Mouse (Mus musculus) kidney, adult 9 months (tissue): ENCODE data around the gene Scpep1.

Experiments used
- DNase-seq: peaks from one replicate; pipeline ENCODE4 v3.0.0; 2022

The Scpep1 gene

DNA sequence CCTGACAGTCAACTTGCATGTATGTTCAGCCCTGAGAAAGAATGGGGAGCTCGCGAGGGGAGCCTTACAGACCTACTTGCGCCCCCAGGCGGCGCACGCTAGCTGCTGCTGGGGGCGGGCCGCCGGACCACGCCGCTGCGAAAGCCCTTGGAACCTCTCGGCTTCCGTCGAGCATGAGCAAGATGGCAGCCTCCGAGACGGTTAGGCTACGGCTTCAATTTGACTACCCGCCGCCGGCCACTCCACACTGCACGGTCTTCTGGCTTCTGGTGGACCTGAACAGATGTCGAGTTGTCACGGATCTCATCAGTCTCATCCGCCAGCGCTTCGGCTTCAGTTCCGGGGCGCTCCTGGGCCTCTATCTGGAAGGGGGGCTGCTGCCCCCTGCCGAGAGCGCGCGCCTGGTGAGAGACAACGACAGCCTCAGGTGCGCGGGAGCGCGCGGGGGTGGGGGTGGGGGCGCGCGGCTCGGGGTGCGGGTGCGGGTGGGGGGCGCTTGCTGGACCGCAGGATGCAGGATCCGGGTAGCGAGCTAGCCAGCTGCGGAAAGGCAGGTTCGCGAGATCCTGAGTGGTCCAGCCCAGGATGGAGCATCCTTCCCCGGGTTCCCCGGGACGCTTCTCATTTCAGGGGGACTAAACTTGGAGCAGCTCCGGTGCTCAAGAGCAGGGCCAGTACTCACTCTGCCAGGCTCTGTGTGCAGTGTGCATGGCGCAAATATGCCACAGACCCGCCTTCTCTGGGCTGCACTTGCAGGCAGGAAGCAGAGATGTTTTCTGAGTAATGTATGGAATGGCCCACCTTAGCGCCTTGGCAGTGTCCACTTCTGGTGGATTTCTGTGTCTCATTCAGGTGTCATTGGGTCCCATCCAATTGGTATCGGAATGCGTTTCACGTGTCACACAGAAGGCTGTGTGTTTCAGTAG is 18.8 kb upstream of the Scpep1 start:
- DNase-seq: peak; percentile 95

DNA sequence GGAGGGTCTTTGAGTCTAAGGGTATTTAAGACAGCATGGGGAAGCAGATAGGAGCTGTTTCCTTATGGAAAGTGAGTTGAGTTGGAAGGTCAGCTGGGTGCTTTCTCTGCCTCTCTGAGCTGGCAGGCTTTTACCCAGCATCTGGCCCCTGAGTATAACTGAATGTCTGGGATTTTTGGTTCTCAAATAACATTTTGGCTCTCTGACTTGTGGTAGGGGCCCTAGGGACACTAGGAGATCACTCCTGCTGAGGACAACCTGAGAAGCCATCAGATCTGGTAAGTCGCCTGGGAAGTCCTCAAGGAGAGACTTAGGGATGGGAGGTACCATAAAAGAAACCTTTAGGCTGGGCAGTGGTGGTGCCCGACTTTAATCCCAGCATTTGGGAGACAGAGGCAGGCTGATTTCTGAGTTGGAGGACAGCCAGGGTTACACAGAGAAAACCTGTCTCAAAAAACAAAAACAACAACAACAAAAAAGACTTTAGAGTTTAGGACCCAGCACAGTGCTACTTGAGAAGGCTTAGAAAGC is 15.0 kb upstream of the Scpep1 start, which contains the start of gene Coil:
Gene Coil (plus strand): TSS at position 51 of the 531 bp plus-strand sequence.
- no peak for DNase-seq

DNA sequence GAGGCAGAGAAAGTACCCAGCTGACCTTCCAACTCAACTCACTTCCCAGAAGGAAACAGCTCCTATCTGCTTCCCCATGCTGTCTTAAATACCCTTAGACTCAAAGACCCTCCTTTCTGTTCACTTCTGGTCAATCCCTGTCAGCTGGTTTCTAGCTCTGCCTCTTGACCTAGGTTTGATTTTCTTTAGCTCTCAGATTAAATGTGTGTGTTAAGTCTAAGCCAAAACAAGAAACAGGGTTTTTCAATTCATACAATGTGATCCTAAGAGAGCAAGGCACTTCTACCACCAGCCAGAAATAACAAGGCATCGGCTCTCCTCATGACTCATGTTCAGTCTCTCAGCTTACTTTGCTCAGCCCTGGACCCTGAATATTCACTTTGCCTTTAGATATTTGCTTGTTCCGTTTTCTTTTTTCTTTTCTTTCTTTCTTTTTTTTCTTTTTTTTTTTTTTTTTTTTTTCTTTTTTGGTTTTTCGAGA is 11.7 kb upstream of the Scpep1 start, which contains the start of gene Elobl:
Gene Elobl (minus strand): TSS at position 51 of the 481 bp plus-strand sequence.
- DNase-seq: no peak

DNA sequence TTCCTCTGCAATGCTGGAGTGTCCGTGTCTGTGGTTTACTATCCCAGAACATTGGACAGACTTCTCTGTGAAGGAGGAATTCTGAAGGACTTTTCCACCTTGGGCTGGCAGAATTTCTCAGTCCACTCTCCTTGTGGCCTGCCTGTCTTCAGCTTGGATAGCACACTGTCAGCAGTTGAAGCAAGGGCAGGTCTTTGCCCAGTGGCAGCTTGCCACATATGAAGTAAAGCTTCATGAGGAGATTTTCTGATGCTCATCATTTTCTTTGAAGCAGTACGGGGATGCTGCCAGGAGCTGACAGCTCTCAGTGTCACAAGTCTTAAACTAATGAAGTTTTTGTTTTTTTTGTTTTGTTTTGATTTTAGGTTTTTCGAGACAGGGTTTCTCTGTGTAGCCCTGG is 3.6 kb upstream of the Scpep1 start:
- DNase-seq: peak; percentile 82

DNA sequence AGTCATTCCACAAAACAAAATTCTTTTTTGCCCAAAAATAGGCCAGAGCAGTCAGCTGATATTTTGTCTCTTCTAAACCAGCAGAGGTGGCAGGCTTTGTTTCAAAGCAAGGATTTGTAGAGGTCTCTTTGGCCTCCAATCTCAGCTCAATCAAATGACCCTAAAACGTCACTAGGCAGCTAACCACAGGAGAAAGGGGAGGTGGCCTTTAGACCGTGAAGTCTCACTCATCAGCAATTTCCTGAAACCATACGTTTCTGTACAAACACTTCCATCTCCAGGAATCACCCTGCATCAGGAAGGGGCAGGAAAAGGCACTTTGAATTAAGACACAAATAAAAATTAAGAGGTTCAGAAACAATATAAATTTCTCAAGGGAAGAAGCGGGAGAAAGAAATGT is 462 bp downstream of the Scpep1 start:
- peak; percentile 65 for DNase-seq

DNA sequence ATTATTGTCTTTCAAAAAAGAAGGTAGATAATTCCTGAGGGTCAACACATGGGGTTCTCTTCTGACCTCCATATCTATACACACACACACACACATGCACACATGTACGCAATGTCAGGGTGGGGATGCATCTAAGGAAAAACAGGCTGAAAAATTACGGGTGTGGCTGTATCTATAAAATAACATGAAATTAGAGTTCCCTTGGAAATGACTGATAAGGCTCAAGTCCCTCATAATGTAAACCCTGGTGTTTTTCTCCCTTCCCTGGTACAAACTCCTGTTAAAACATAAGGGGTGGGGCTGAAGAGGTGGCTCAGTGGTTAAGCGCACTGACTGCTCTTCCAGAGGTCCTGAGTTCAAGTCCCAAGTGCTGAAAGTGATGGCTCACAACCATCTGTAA is 1.7 kb downstream of the Scpep1 start:
- no peak for DNase-seq

DNA sequence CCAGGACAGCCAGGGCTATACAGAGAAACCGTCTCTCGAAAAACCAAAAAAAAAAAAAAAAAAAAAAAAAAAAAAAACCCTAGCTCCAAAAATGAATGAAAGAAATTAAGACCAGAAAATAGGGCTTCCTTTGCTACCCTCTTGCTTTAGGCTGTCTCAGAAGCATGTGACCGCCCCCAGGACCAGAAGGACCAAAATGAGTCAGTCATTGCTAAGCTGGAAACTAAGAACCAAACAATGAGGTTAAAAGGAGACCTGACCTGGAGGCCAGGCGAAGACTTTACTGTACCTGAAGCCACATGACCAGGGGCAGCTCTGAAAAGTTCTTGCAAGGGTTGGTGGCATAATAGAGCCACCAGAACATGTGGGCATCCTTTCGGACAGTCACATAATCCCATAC is 3.1 kb downstream of the Scpep1 start:
- no peak for DNase-seq

DNA sequence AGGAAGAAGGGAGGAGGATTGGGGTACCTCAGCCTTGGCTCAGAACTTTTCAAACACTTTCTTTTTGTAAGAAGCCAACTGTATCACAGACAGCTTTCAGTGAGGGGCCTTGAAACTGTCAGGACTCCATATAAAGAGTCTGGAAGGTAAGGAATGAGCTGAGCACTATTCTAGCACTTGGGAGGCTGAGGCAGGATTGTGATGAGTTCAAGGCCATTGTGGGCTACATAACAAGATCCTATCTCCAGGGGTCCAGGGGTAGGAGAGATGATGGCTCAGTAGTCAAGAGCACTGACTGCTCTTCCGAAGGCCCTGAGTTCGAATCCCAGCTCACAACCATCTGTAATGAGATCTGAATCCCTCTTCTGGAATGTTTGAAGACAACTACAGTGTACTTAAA is 3.7 kb downstream of the Scpep1 start:
- no peak for DNase-seq

DNA sequence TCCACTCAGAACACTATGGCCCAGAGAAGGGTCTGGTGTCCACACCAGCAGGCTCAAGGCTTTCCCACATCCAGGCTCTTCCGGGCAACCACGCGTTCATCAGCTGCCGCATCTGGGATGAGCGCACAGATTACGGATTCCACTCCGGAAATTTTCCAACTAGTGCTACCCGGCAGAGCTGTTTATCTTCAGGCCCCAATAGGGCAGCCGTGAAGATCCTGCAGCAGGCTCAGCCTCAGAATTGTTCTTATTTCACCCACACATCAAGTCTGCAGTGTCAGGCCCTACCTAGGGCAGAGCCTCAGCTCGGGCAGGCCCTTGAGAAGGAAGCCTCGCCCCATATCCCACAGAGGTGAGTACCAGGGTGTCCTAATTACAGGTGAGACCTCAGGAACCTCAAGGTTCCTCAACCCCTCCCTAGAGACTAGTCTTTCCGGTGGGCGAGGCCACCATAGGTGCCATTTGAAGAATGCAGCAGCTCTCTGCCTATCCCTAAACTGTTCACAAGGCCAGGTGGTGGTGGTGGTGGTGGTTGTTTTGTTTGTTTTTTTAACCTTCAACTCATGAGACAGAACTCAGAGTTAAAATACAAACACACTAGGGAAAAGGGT is 4.5 kb downstream of the Scpep1 start:
- no peak for DNase-seq

DNA sequence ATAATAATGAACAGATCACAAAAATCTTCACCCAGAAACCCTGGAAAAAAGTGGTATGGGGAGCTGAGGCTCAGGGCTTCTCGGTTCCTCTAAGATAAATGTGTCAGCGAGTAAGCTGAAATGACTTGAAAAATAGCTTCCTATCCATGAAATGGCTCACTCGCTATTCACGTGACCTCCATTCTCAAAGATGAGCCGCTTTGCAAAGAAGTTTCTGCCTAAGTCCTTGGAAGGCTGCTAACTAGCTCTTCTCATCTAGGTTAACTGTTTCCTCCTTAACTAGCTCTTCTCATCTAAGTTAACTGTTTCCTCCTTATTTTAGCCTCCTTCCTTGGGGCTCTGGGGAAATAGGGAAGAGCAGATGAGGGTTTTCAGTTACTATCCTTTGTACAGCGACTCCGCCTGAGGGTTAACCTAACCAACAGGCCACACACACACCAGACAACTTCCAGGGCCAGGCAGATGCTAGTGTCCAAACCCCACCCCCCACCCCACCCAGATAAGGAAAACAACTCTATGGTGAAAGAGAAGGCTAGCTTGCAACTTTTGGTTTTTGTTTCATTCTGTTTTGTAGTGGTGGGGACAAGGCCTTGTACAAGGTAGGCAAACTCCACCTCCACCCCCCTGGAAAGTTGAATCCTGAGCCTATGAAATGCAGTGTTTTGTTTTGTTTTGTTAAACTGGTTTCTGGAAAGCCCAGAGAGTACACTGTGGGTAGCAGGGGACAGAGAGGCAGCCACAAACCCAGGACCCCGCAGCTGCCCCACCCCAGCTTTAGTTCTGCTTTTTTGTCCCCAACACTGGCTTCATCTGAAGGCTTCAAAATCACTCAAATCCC is 5.2 kb downstream of the Scpep1 start:
- no peak for DNase-seq

DNA sequence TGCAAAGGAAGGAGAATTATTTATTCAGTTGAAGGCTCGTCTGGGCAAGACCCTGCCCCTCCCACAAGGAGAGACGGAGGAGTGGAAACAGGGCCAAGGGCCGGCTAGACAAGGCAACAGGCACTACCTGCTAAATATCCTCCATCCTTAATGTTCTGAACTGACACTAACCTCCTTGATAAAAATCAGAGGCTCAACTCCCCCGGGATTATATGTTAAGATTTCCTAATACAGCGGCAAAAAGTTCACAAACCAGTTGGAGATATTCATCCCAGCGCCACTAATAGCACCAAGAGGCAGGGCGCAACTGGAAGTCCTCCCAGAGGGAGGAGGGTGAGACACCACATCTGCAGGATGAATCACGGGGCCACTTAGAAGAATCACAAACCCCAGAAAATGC is 6.4 kb downstream of the Scpep1 start:
- no peak for DNase-seq

DNA sequence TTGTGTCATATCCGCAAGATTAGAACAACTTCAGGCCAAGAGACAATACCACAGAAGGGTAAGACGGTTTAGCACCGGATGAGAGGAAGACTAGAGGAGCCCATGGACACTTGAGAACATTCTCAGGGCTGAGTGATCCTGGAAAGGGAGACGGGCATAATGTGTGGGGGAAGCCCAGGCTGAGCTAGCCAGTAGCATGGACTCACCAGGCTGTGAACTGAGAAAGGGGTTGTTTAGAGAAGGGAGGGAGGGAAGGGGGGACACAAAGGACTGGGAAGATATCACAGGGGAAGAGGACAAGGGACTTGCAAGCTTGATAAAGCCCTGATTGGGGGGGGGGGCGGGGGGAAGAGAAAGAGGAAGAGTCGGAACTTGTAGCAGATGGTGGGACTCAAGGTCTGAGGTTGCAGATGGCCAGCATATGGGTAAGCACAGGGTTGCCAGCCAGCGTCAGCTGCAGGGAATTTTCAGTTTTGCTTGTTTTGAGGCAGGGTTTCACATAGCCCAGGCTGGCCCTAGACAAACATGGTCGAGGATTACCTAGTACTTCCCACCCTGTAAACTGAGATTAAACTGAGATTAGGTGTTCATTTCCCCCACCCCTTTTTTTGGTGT is 9.2 kb downstream of the Scpep1 start:
- DNase-seq: no peak

DNA sequence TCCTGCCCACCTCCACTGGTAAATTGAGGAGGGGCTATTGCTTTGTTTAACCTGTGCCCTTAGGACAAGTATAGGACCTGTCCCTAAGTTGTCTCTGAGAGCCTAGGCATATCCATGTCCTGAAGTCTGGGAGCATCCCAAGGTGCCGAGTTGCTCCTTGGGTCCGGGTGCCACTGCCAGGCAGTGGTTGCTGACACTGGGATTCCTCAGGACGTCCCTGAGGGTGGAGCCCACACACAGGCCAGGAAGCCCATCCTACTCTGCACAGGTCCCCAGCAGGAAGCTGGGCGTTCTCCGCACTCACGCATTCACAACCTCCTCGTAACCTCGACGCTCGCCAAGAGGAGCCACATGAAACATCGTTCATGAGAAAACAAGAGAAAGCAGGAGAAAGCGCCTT is 13.8 kb downstream of the Scpep1 start:
- no peak for DNase-seq

DNA sequence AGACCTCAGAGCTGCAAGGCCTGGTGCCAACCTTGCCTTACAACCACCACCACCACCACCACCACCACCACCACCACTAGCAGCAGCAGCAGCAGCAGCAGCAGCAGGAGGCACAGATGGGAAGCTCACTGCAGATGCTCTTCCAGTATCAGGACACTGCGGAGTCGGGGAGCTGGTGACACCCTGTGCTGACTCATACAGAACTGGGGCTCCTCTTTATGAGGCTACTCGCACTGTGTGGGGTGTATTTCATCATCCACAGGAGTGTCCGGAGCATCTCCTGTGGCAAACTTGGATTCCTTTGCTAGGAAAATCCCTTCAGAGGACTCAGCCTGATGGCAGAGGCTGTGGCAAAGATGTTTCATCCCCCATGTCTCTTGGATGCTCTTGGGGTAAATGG is 15.6 kb downstream of the Scpep1 start:
- no peak for DNase-seq

DNA sequence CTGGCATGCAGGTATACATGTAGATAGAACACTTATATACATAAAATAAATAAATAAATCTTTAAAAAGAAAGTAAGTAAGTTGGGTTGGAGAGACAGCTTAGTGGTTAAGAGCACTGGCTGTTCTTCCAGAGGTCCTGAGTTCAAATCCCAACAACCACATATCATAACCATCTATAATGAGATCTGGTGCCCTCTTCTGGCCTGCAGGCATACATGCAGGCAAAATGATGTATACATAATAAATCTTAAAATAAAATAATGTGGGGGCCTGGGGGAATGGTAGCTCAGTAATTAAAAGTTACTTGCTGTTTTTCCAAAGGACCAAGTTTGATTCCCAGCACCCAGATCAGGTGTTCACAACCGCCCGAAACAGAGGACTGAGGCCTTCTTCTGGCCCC is 16.5 kb downstream of the Scpep1 start:
- DNase-seq: no peak

DNA sequence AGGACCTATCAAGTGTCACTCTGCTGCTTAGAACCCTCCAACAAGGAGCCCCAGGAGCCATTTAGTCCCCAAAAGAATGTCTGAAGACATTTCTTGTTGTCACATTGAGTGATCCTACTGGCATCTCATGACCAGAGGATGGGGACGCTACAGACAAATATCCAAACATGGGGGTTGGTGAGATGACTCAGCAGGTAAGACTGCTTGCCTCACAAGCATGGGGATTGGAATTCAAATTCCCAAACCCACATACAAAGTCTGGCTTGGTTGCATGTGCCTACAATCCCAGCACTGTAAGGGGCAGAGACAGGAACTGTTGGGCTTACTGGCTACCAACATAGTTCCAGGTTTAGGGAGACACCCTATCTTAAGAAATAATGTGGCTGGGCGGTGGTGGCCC is 17.4 kb downstream of the Scpep1 start:
- DNase-seq: no peak

DNA sequence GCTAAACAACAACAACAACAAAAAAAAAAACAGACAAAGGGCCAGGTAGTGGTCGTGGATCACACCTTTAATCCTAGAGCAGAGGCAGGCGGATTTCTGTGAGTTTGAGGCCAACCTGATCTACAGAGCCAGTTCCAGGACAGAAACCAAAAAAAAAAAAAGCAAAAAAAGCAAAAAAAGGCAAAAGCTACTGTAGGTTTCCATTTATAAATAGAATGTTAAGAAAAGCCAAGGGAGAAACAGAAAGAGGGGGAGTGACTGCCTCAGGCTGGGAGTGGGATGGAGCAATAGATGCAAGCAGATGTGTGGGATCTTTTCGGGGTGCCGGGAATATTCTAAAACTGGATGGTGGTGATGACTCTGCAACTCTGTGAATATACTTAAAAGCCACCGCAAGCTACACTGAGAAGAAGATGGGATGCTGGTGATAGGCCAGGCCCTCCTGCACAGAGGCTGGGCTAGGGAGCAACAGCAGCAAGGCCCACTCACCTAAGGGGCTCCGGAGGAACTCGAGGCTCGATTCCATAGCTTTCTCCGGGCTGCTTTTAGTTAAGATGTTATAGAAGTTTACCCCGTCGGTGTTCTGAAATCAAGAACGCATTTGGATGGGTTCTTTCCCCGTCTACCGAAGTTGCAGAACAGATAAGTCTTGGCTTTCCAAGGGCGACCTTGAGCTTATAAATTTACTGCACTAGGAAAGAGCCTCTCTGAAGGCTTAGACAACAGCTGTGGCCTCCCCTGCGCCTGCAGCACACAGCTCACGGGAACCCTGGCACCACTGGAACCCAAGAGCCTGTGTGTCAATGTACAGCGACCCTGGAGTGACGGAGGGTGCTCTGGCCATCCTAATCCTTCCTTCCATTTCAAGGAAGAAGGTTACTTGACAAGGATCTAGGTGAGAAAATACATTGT is 20.9 kb downstream of the Scpep1 start:
- no peak for DNase-seq

DNA sequence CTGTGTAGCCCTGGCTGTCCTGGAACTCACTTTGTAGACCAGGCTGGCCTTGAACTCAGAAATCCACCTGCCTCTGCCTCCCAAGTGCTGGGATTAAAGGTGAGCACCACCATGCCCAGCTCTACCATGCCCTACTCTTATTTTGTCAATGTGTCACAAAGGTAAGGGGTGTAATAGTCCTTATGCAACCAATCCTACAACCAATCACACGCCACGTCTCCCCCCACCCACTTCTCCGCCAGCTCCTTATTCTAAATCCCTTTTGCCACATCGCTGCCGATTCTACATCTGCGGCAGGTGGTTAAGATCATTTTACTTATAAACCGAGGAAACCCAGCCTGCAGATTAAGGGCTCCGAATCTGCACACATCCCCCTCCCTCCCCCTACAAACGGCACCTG is 22.2 kb downstream of the Scpep1 start:
- DNase-seq: no peak

DNA sequence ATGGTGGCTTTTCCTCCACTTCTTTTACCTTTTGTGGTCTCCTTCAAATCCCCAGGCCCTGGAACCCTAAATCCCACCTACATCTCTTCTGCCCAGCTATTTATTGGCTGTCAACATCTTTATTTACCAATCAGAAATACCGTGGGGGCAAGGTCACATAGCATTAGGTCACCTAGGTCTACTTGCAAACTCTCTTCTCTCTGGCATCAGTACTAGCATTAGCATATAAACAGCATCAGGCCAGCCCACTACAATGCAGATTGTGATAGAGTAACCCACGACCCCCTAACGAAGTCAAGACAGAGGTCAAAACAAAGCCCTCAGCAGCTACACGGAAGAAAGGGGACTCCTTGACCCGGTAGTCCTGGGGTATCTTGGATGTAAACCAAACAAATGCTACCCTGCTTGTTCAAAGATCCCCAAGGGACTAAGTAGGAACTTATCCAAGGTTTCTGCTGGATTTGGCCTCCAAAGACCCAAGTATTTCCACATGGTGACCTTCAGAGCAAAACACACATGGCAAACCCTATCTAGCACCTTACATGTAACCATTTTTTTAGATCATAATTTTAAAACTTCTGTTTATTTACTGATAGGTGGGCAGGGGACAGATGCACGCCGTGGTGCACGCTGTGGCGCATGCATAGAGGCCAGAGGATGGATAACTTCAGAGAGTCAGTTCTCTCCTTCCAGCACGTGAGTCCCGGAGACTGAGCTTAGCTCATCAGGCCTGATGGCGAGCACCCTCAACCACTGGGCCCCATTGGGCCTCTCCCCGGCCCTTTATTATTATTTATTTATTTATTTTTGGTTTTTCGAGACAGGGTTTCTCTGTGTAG is 23.4 kb downstream of the Scpep1 start:
- DNase-seq: no peak

DNA sequence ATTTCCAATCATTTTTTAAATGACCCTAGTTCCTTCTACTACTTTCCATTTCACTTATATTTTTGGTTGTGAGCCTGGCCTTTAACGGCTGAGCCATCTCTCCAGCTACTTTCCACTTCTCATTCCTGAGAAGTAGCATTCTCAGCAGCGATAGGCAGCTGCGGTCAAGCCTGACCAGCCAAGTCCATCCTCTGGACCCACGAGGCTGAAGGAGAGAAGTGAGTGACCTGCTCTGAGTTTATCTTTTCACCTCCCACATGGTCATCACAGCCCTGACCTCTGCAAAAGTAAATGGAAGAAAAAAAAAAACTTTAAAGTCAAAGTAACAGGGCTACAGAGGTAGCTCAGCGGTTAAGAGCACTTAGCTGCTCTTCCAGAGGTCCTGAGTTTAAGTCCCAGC is 28.7 kb downstream of the Scpep1 start:
- DNase-seq: peak; percentile 70
